Mouse (Mus musculus) heart, postnatal 4 days (tissue): ENCODE data around the gene 4933414I15Rik. TPM values are rescaled to one million over a fixed set of nuclear protein-coding genes. Genes with fewer than 3 reads are reported as not detected.

Source experiments
- total RNA-seq, 2 experiments: library from RNA; stranded (reverse); gene quantifications; 2 replicates each; pipeline ENCODE4 v1.2.3; 2021

The 4933414I15Rik gene
- total RNA-seq, 2 experiments from 2014 or later: not detected

Other genes with a start within 250 kb of the 4933414I15Rik start
- 10 to 100 TPM in 1 of 2 experiments, 1 to 10 TPM in 1; 9.8 to 10.1 TPM for gene Zfp354c, start 116.0 kb downstream of the 4933414I15Rik start, total RNA-seq
- gene Zfp879, start 102.2 kb downstream of the 4933414I15Rik start, total RNA-seq: under 1 TPM; 0.38 to 0.62 TPM
- not detected for gene Grm6, start 93.1 kb downstream of the 4933414I15Rik start, total RNA-seq
- 1 to 10 TPM; 1.4 to 1.5 TPM for gene Zfp454, start 56.1 kb downstream of the 4933414I15Rik start, total RNA-seq
- 1 to 10 TPM; 2.8 to 3.7 TPM for gene Zfp2, start 27.6 kb downstream of the 4933414I15Rik start, total RNA-seq
- gene Zfp354b, start 12.1 kb downstream of the 4933414I15Rik start, total RNA-seq: under 1 TPM; 0.88 to 0.92 TPM
- gene Prop1, start 10.0 kb upstream of the 4933414I15Rik start, total RNA-seq: not detected
- not detected for gene Olfr1378, start 22.8 kb upstream of the 4933414I15Rik start, total RNA-seq
- gene Olfr1377, start 38.2 kb upstream of the 4933414I15Rik start, total RNA-seq: not detected
- not detected for gene Olfr51, start 59.8 kb upstream of the 4933414I15Rik start, total RNA-seq
- not detected for gene Olfr54, start 70.5 kb upstream of the 4933414I15Rik start, total RNA-seq
- gene Olfr1375, start 104.3 kb upstream of the 4933414I15Rik start, total RNA-seq: not detected
- 1 to 10 TPM; 2.1 to 2.2 TPM for gene Zfp354a, start 115.5 kb upstream of the 4933414I15Rik start, total RNA-seq